Mouse (Mus musculus) MEL (cell line): ENCODE measurements around the gene Rhbdl1. TPM values are rescaled to one million over a fixed set of nuclear protein-coding genes. Genes with fewer than 3 reads are reported as not detected.

ENCODE experiments used
- DNase-seq: peaks from one replicate; pipeline ENCODE4 v3.0.0; 2011; ENCODE audit warnings: low read depth, low spot score
- H3K27ac ChIP-seq: 2 replicates; pipeline ENCODE4 v1.5.1; 2012; ENCODE audit warnings: low read depth, mild to moderate bottlenecking, control low read depth, low read length, moderate library complexity; ENCODE audit not compliant: control insufficient read depth
- H3K27me3 ChIP-seq, 2 experiments: fragments of 150-350 bp in 1 of 2; sonication (generic) in 1 of 2; 2 replicates each; pipeline ENCODE4 v1.6.1; 2012; ENCODE audit warnings: low read length in 2 of 2, mild to moderate bottlenecking in 2 of 2, improper control_type of control experiment in 1 of 2, moderate library complexity in 1 of 2; ENCODE audit not compliant: insufficient read depth in 2 of 2, control insufficient read depth in 1 of 2
- H3K36me3 ChIP-seq, 2 experiments: 2 replicates each; pipeline ENCODE4 v1.6.1; 2012 to 2014; ENCODE audit warnings: low read length in 2 of 2, improper control_type of control experiment in 1 of 2, inconsistent platforms in 1 of 2, mild to moderate bottlenecking in 1 of 2; ENCODE audit not compliant: insufficient read depth in 2 of 2, control insufficient read depth in 1 of 2
- H3K4me1 ChIP-seq, 2 experiments: fragments of 150-350 bp in 1 of 2; sonication (generic) in 1 of 2; 2 replicates each; pipeline ENCODE4 v1.6.1; 2012; ENCODE audit warnings: low read length in 2 of 2, improper control_type of control experiment in 1 of 2, mild to moderate bottlenecking in 1 of 2; ENCODE audit not compliant: insufficient read depth in 2 of 2, control insufficient read depth in 1 of 2
- H3K4me3 ChIP-seq, 2 experiments: fragments of 150-350 bp in 1 of 2; sonication (generic) in 1 of 2; 2 replicates each; pipeline ENCODE4 v1.5.1; 2012; ENCODE audit warnings: low read depth in 2 of 2, low read length in 2 of 2, mild to moderate bottlenecking in 2 of 2, moderate library complexity in 2 of 2, control low read depth in 1 of 2, improper control_type of control experiment in 1 of 2; ENCODE audit not compliant: control insufficient read depth in 1 of 2, insufficient read depth in 1 of 2
- H3K79me2 ChIP-seq: 2 replicates; pipeline ENCODE4 v1.6.1; 2012; ENCODE audit warnings: mild to moderate bottlenecking, low read length, moderate library complexity; ENCODE audit not compliant: control insufficient read depth, poor library complexity, insufficient read depth
- H3K9ac ChIP-seq: 2 replicates; pipeline ENCODE4 v1.6.1; 2012; ENCODE audit warnings: low read depth, mild to moderate bottlenecking, control low read depth, low read length, moderate library complexity; ENCODE audit not compliant: control insufficient read depth, poor library complexity, severe bottlenecking
- H3K9me3 ChIP-seq: fragments of 150-350 bp; sonication (generic); replicated peaks from 2 replicates; pipeline ENCODE4 v1.6.1; 2012; ENCODE audit warnings: mild to moderate bottlenecking, low read length, improper control_type of control experiment, moderate library complexity; ENCODE audit not compliant: insufficient read depth
- CHD1 ChIP-seq: IDR thresholded peaks from 2 replicates; pipeline ENCODE4 v1.6.1; 2012; ENCODE audit warnings: low read depth, mild to moderate bottlenecking, inconsistent platforms, low read length, improper control_type of control experiment
- CTCF ChIP-seq, 3 experiments: IDR thresholded peaks in 2 of 3; conservative IDR thresholded peaks in 1 of 3; 2 replicates each; pipeline ENCODE4 v1.5.1; 2011 to 2012; ENCODE audit warnings: low read length in 3 of 3, low read depth in 2 of 3, mild to moderate bottlenecking in 2 of 3, improper control_type of control experiment in 1 of 3, inconsistent platforms in 1 of 3, mixed read lengths in 1 of 3, moderate library complexity in 1 of 3; ENCODE audit not compliant: control insufficient read depth in 1 of 3, insufficient read depth in 1 of 3, poor library complexity in 1 of 3, severe bottlenecking in 1 of 3
- EP300 ChIP-seq, 2 experiments: IDR thresholded peaks; 2 replicates each; pipeline ENCODE4 v1.6.1; 2011; ENCODE audit warnings: improper control_type of control experiment in 2 of 2, low read length in 2 of 2, low read depth in 1 of 2, mild to moderate bottlenecking in 1 of 2
- GABPA ChIP-seq: IDR thresholded peaks from 2 replicates; pipeline ENCODE4 v1.6.1; 2012; ENCODE audit warnings: low read depth, mild to moderate bottlenecking, inconsistent platforms, low read length, improper control_type of control experiment, moderate library complexity
- GATA1 ChIP-seq: IDR thresholded peaks from 2 replicates; pipeline ENCODE4 v1.6.1; 2011; ENCODE audit warnings: low read depth, low read length, improper control_type of control experiment
- HCFC1 ChIP-seq: IDR thresholded peaks from 2 replicates; pipeline ENCODE4 v1.6.1; 2012; ENCODE audit warnings: low read depth, mild to moderate bottlenecking, inconsistent platforms, low read length, improper control_type of control experiment, moderate library complexity
- MAFK ChIP-seq: IDR thresholded peaks from 2 replicates; pipeline ENCODE4 v1.6.1; 2011; ENCODE audit warnings: low read depth, mild to moderate bottlenecking, low read length, improper control_type of control experiment, borderline replicate concordance
- MXI1 ChIP-seq: IDR thresholded peaks from 2 replicates; pipeline ENCODE4 v1.6.1; 2011; ENCODE audit warnings: mild to moderate bottlenecking, low read depth, low read length, improper control_type of control experiment
- MYC ChIP-seq: IDR thresholded peaks from 2 replicates; pipeline ENCODE4 v1.6.1; 2011; ENCODE audit warnings: low read depth, mild to moderate bottlenecking, low read length, improper control_type of control experiment, moderate library complexity
- NELFE ChIP-seq: IDR thresholded peaks from 2 replicates; pipeline ENCODE4 v1.6.1; 2011; ENCODE audit warnings: low read depth, low read length, improper control_type of control experiment
- POLR2A ChIP-seq, 2 experiments: IDR thresholded peaks; 2 replicates each; pipeline ENCODE4 v1.6.1; 2011 to 2012; ENCODE audit warnings: low read length in 2 of 2, mild to moderate bottlenecking in 2 of 2, control low read depth in 1 of 2, improper control_type of control experiment in 1 of 2, low read depth in 1 of 2, moderate library complexity in 1 of 2; ENCODE audit not compliant: control insufficient read depth in 1 of 2, insufficient read depth in 1 of 2, poor library complexity in 1 of 2
- POLR2AphosphoS2 ChIP-seq: IDR thresholded peaks from 2 replicates; pipeline ENCODE4 v1.6.1; 2011; ENCODE audit warnings: low read length, improper control_type of control experiment
- POLR2AphosphoS5 ChIP-seq: IDR thresholded peaks from 2 replicates; pipeline ENCODE4 v1.6.1; 2012; ENCODE audit warnings: low read depth, borderline replicate concordance, mild to moderate bottlenecking, inconsistent platforms, low read length, moderate library complexity, mixed read lengths
- RCOR1 ChIP-seq: IDR thresholded peaks from 2 replicates; pipeline ENCODE4 v1.6.1; 2012; ENCODE audit warnings: low read depth, mild to moderate bottlenecking, inconsistent platforms, low read length, improper control_type of control experiment
- SIN3A ChIP-seq: IDR thresholded peaks from 2 replicates; pipeline ENCODE4 v1.6.1; 2012; ENCODE audit warnings: low read length, improper control_type of control experiment, inconsistent platforms
- SMC3 ChIP-seq: IDR thresholded peaks from 2 replicates; pipeline ENCODE4 v1.6.1; 2011; ENCODE audit warnings: low read depth, low read length, improper control_type of control experiment
- TAL1 ChIP-seq: IDR thresholded peaks from 2 replicates; pipeline ENCODE4 v1.6.1; 2012; ENCODE audit warnings: mild to moderate bottlenecking, inconsistent platforms, low read length, moderate library complexity, mixed read lengths
- TBP ChIP-seq: IDR thresholded peaks from 2 replicates; pipeline ENCODE4 v1.8.0; 2011; ENCODE audit warnings: low read depth, low read length, improper control_type of control experiment
- TCF12 ChIP-seq: IDR thresholded peaks from 2 replicates; pipeline ENCODE4 v1.6.1; 2014; ENCODE audit warnings: low read depth, mild to moderate bottlenecking, inconsistent platforms, low read length, improper control_type of control experiment, moderate library complexity
- UBTF ChIP-seq: IDR thresholded peaks from 2 replicates; pipeline ENCODE4 v1.6.1; 2012; ENCODE audit warnings: low read depth, mild to moderate bottlenecking, inconsistent platforms, low read length, improper control_type of control experiment, moderate library complexity, borderline replicate concordance; ENCODE audit not compliant: insufficient read depth
- ZMIZ1 ChIP-seq: IDR thresholded peaks from 2 replicates; pipeline ENCODE4 v1.6.1; 2012; ENCODE audit warnings: low read depth, mild to moderate bottlenecking, inconsistent platforms, low read length, improper control_type of control experiment, moderate library complexity
- ZNF384 ChIP-seq: IDR thresholded peaks from 2 replicates; pipeline ENCODE4 v1.6.1; 2012; ENCODE audit warnings: low read depth, mild to moderate bottlenecking, inconsistent platforms, low read length, improper control_type of control experiment
- polyA plus RNA-seq, 2 experiments: library from polyadenylated mRNA; stranded (reverse) in 1 of 2; unstranded in 1 of 2; fragments of >175 nt in 1 of 2; fragments of >200 nt in 1 of 2; gene quantifications; 2 replicates each; pipeline versions ENCODE4 v1.2.1 to v1.2.4; 2012; ENCODE audit warnings: low replicate concordance in 2 of 2, low read depth in 1 of 2; ENCODE audit not compliant: insufficient read length in 2 of 2, insufficient read depth in 1 of 2, missing spikeins in 1 of 2
- total RNA-seq: library from RNA; depleted of rRNA; stranded (reverse); fragments of 300-350 nt; gene quantifications from 2 replicates; pipeline ENCODE4 v1.2.3, GENCODE M21; 2012

The Rhbdl1 gene
- total and polyA plus RNA-seq, 3 experiments: 1.4 to 4.0 TPM; not detected in 1

DNA sequence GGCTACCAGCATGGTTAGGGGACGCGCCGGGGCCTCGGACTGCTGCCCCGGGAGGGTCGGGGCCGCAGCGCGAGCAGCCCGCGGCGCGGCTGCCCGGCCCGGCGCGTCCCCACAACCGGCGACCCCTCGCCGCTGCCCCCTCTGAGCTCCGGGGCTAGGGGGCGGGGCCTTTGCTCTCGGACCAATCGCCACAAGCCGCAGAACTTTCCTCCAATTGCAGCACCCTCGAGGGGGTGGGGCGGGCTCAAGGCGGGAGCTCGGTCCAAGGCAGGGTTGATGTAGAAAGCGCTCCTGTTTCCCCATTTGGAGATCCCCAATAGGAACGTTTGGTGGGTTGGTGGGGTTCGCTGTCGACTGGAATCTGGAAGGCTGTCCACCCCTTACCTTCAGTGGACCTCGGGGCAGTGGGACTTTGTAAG is 40.1 kb downstream of the Rhbdl1 start, which contains the start of gene Metrn:
Gene Metrn, minus strand, starts transcription at position 186 of the 419 bp plus-strand sequence.
- Histone ChIP-seq H3K79me2 (peaks cover 17% of the 10 kb centered on the region), H3K27me3 (no peaks in the 10 kb centered on the region), H3K9ac (peak within 1 kb of the TSS; percentile 73), H3K9me3 (no peaks in the 10 kb centered on the region), H3K4me3 (peak within 1 kb of the TSS; percentile 69 to 95), H3K27ac (peak within 1 kb of the TSS; percentile 64), H3K4me1 (peaks cover 0 to 24% of the 10 kb centered on the region in 2 experiments; a peak in 1 of 4 replicates), H3K36me3 (peaks cover 0 to 4% of the 10 kb centered on the region in 2 experiments; a peak in 1 of 4 replicates)
- TF ChIP-seq GABPA (no peak), MXI1 (peak; percentile 17; the same call in 1 of the 2 replicates), POLR2A (IDR thresholded peaks at IDR 0.05; ENCODE audit: control insufficient read depth in 1 of 2, insufficient read depth in 1 of 2, low read depth in 1 of 2, low read length in 2 of 2, poor library complexity in 1 of 2) (peak; percentile 82 to 92), RCOR1 (no peak), POLR2AphosphoS2 (peak; percentile 56; the same call in 1 of the 2 replicates), TBP (peak; percentile 64; the same call in 1 of the 2 replicates), POLR2AphosphoS5 (peak; percentile 56; the same call in 1 of the 2 replicates), UBTF (no peak), CTCF (IDR thresholded peaks at IDR 0.05 in 2 of 3, conservative IDR thresholded peaks at IDR 0.05 in 1 of 3; ENCODE audit: control insufficient read depth in 1 of 3, insufficient read depth in 1 of 3, low read depth in 2 of 3, low read length in 3 of 3, poor library complexity in 1 of 3, severe bottlenecking in 1 of 3) (no peak), TAL1 (no peak), HCFC1 (peak; percentile 39; the same call in 1 of the 2 replicates), SIN3A (peak; percentile 12; the same call in 1 of the 2 replicates), ZNF384 (no peak), NELFE (peak; percentile 85), MYC (no peak), CHD1 (no peak), SMC3 (no peak), MAFK (no peak), ZMIZ1 (peak; percentile 71; the same call in 1 of the 2 replicates), GATA1 (no peak), EP300 (IDR thresholded peaks at IDR 0.05; ENCODE audit: low read depth in 1 of 2, low read length in 2 of 2) (no peak), TCF12 (no peak; the same call in 1 of the 2 replicates)
- peak; percentile 96 for DNase-seq
